Mouse (Mus musculus): Measurements from ENCODE around the gene Igfbp2. TPM values are rescaled to one million over a fixed set of nuclear protein-coding genes. Genes with fewer than 3 reads are reported as not detected.

The Igfbp2 gene
- polyA plus RNA-seq, 1 experiment from 2014 or later: 290 TPM

DNA sequence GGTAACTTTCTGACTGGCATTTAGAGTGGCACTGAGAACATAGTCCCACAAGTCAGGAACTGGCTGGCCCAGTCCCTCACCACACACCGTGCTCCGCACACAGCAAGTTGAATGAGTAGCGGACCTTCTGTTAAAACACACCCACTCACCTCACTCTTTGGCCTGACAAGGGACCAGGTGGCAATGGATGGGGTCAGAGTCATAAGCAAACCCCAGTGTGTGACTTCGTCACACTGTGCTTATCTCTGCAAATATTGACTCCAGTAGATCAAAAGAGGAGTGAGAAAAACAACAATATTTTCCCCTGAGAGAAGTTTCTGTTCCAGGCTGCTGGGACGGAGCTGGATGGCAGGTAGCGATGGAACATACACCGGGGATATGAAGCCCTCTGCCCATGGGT, 15.0 kb upstream of the Igfbp2 start:
- ATAC-seq (ENCODE audit: insufficient number of reproducible peaks, low FRiP score, low TSS enrichment, low read depth): no peak
- no peak overlapping the region for H3K9ac ChIP-seq (ENCODE audit: low read length)
- peaks cover 14% of the 10 kb centered on the region for H3K4me1 ChIP-seq (ENCODE audit: control insufficient read depth, insufficient read depth, low read length)
- H3K27ac ChIP-seq (replicated peaks; ENCODE audit: low read depth, low read length): no peak overlapping the region
- WGBS: 95% methylated on average over 7 of the region's 7 CpGs
- no peak for DNase-seq (ENCODE audit: low spot score)
- no peak overlapping the region for H3K4me3 ChIP-seq (ENCODE audit: low read depth, low read length)
- no peaks in the 10 kb centered on the region for H3K27me3 ChIP-seq (ENCODE audit: control insufficient read depth, insufficient read depth, low read length)
- no peaks in the 10 kb centered on the region for H3K36me3 ChIP-seq (ENCODE audit: control insufficient read depth, insufficient read depth, low read length)
- no peak overlapping the region for H3K4me2 ChIP-seq (ENCODE audit: low read depth, severe bottlenecking)
- H3K9me3 ChIP-seq (ENCODE audit: control insufficient read depth, low read length): no peaks in the 10 kb centered on the region

DNA sequence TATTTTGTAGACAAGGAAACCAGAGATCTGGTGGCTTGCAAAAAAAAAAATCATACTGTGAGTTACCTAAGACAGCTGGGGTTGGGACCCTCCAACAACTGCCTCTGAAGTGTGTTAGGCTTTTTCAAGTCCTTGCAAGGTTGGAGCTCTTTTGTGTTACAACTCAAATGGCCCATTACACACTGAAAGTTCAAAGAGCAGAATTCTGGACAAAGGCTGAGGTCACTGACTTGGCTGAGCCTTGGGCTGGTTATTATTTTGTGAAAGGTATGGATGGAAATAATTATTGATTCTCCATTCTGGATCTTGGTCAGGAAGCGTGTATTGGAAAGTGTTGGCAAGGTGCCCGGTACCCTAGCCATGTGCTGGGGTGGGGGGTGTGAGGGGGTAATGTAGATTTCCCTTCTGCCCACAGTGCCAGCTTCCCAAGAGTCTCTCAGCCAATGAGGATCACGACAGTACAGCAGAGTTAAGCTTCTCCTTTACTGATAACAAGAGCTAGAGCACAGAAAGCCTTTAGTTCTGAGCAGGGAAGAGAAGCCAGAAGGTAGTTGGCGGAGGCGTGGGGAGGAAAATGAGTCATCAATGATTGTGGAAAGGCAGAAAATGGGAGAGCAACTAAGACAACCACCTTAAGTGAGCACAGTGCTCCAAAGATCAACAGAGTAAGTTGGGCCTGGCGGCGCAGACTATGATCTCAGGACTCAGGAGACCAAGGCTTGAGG, 14.2 kb upstream of the Igfbp2 start:
- no peak overlapping the region for H3K27ac ChIP-seq (replicated peaks; ENCODE audit: low read depth, low read length)
- no peak overlapping the region for H3K4me3 ChIP-seq (ENCODE audit: low read depth, low read length)
- ATAC-seq (ENCODE audit: insufficient number of reproducible peaks, low FRiP score, low TSS enrichment, low read depth) (no peak), DNase-seq (ENCODE audit: low spot score) (no peak)
- 93% methylated on average over 7 of the region's 7 CpGs for WGBS
- no peaks in the 10 kb centered on the region for H3K36me3 ChIP-seq (ENCODE audit: control insufficient read depth, insufficient read depth, low read length)
- H3K27me3 ChIP-seq (ENCODE audit: control insufficient read depth, insufficient read depth, low read length): no peaks in the 10 kb centered on the region
- H3K9ac ChIP-seq (ENCODE audit: low read length): no peak overlapping the region
- H3K4me2 ChIP-seq (ENCODE audit: low read depth, severe bottlenecking): no peak overlapping the region
- no peaks in the 10 kb centered on the region for H3K9me3 ChIP-seq (ENCODE audit: control insufficient read depth, low read length)
- H3K4me1 ChIP-seq (ENCODE audit: control insufficient read depth, insufficient read depth, low read length): peaks cover 14% of the 10 kb centered on the region

DNA sequence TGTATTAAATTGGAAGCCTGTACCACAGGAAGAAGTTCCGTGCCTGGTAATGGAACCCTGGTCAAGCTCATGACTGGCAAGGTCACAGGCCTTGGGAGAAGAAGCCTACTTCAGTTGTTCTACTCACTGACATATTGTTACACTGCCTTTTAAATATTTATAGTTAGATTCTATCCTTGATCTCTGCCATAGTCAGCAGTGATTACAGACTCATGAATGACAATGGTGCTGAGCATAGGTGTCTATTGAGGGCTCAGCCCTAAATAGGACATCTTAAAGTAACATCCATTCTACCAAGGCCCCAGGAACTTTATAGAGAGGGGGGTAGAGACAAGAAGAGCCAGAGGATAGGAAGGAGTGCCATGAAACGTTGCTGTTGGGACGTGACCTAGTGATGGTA, 13.2 kb upstream of the Igfbp2 start:
- H3K9ac ChIP-seq (ENCODE audit: low read length): no peak overlapping the region
- no peak overlapping the region for H3K4me3 ChIP-seq (ENCODE audit: low read depth, low read length)
- DNase-seq (ENCODE audit: low spot score): no peak
- ATAC-seq (ENCODE audit: insufficient number of reproducible peaks, low FRiP score, low TSS enrichment, low read depth): no peak
- H3K27ac ChIP-seq (replicated peaks; ENCODE audit: low read depth, low read length): no peak overlapping the region
- peaks cover 7% of the 10 kb centered on the region for H3K4me1 ChIP-seq (ENCODE audit: control insufficient read depth, insufficient read depth, low read length)
- no peaks in the 10 kb centered on the region for H3K36me3 ChIP-seq (ENCODE audit: control insufficient read depth, insufficient read depth, low read length)
- H3K9me3 ChIP-seq (ENCODE audit: control insufficient read depth, low read length): no peaks in the 10 kb centered on the region
- H3K4me2 ChIP-seq (ENCODE audit: low read depth, severe bottlenecking): no peak overlapping the region
- no peaks in the 10 kb centered on the region for H3K27me3 ChIP-seq (ENCODE audit: control insufficient read depth, insufficient read depth, low read length)
- 93% methylated on average over 3 of the region's 3 CpGs for WGBS

DNA sequence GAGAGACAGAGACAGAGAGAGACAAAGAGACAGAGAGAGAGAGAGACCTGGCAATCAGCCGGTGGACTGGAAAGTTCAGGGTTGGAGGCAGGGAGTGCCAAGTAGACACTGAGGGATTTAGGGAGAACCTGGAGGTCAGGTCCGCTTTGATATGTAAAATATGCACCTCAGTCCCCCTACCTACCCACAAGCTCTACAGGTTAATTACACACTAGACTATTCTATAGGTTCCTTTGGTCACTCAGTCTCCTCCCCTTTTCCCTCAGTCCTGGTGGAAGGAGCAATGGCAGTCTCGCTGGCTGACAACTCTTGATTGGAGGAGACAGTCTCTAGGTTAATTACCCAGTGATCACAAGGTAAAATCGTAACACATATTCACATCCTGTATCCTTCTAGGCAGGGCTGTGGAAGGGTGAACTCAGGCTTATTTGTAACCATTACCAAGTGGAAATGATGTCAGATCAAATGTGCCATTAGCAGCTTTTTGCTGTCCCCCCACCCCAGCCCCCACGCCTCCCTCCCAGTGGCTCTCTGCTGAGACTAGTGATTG, 11.1 kb upstream of the Igfbp2 start:
- Histone ChIP-seq H3K36me3 (ENCODE audit: control insufficient read depth, insufficient read depth, low read length) (no peaks in the 10 kb centered on the region), H3K4me3 (ENCODE audit: low read depth, low read length) (no peak overlapping the region), H3K27me3 (ENCODE audit: control insufficient read depth, insufficient read depth, low read length) (no peaks in the 10 kb centered on the region), H3K9me3 (ENCODE audit: control insufficient read depth, low read length) (no peaks in the 10 kb centered on the region), H3K4me2 (ENCODE audit: low read depth, severe bottlenecking) (no peak overlapping the region), H3K9ac (ENCODE audit: low read length) (no peak overlapping the region), H3K4me1 (ENCODE audit: control insufficient read depth, insufficient read depth, low read length) (peaks cover 4% of the 10 kb centered on the region; the same call in 1 of the 2 replicates), H3K27ac (replicated peaks; ENCODE audit: low read depth, low read length) (no peak overlapping the region)
- no peak for DNase-seq (ENCODE audit: low spot score)
- no peak for ATAC-seq (ENCODE audit: insufficient number of reproducible peaks, low FRiP score, low TSS enrichment, low read depth)
- WGBS: 47% methylated on average over 5 of the region's 5 CpGs

DNA sequence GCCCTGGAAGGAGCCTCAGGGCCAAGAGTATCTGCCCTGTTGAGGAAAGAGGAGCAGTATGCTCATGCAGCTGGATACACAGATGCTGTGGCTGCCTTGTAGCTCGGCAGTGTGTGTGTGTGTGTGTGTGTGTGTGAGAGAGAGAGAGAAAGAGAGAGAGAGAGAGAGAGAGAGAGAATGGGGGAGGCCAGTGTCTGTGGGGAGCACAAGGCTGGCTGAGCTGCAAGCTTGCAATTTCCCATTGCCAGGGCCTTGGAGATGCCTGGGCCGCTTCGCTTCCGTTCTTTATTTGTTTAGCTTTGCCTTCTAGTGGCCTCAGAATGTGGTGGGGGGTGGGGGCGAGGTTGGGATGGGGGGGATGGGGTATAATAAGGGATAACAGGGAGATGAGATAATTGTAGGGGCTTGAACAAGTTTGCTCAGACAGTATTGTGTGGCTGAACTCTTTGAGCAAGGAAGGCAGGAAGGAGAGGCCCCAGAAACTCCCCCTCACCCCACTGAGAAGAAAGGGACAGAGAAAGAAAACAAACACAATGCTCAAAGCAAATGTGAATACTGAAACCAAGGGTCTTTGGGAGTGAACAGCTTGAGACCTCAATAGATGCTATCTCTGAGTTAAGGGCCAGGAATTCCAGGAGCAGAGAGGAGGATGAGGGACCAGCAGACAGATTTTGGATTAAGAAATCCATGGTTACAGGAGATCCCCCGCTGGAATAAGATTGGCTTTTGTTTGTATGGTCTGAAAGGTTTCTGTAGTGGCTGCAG, 10.5 kb upstream of the Igfbp2 start:
- Histone ChIP-seq H3K4me1 (ENCODE audit: control insufficient read depth, insufficient read depth, low read length) (peaks cover 4% of the 10 kb centered on the region; the same call in 1 of the 2 replicates), H3K27me3 (ENCODE audit: control insufficient read depth, insufficient read depth, low read length) (no peaks in the 10 kb centered on the region), H3K36me3 (ENCODE audit: control insufficient read depth, insufficient read depth, low read length) (no peaks in the 10 kb centered on the region), H3K9ac (ENCODE audit: low read length) (no peak overlapping the region), H3K27ac (replicated peaks; ENCODE audit: low read depth, low read length) (no peak overlapping the region), H3K4me2 (ENCODE audit: low read depth, severe bottlenecking) (no peak overlapping the region), H3K4me3 (ENCODE audit: low read depth, low read length) (no peak overlapping the region), H3K9me3 (ENCODE audit: control insufficient read depth, low read length) (no peaks in the 10 kb centered on the region)
- DNase-seq (ENCODE audit: low spot score) (no peak), ATAC-seq (ENCODE audit: insufficient number of reproducible peaks, low FRiP score, low TSS enrichment, low read depth) (no peak)
- WGBS: 13% methylated on average over 6 of the region's 6 CpGs

DNA sequence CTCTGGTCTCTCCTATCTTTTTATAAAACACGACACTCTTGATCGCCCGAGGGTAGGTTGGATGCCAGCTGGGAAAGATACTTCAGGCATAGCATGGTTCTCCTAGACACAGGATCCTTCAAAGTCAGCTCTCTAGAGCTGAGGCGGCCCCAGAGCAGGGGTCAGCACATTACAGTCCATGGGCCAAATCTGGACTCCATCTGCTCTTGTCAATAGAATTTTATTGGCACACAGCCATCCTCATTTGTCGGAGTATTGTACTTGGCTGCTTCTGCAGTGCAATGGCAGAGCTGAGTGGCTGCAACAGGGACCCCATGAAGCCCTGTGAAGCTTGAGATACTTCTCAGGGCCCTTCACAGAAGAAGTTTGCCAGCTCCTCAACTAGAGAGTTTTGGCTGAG, 9.1 kb upstream of the Igfbp2 start:
- Histone ChIP-seq H3K4me3 (ENCODE audit: low read depth, low read length) (no peak overlapping the region), H3K36me3 (ENCODE audit: control insufficient read depth, insufficient read depth, low read length) (no peaks in the 10 kb centered on the region), H3K27me3 (ENCODE audit: control insufficient read depth, insufficient read depth, low read length) (no peaks in the 10 kb centered on the region), H3K9me3 (ENCODE audit: control insufficient read depth, low read length) (no peaks in the 10 kb centered on the region), H3K9ac (ENCODE audit: low read length) (no peak overlapping the region), H3K4me2 (ENCODE audit: low read depth, severe bottlenecking) (no peak overlapping the region), H3K27ac (replicated peaks; ENCODE audit: low read depth, low read length) (no peak overlapping the region), H3K4me1 (ENCODE audit: control insufficient read depth, insufficient read depth, low read length) (peaks cover 4% of the 10 kb centered on the region; the same call in 1 of the 2 replicates)
- ATAC-seq (ENCODE audit: insufficient number of reproducible peaks, low FRiP score, low TSS enrichment, low read depth) (no peak), DNase-seq (ENCODE audit: low spot score) (no peak)
- 66% methylated on average over 5 of the region's 5 CpGs for WGBS

DNA sequence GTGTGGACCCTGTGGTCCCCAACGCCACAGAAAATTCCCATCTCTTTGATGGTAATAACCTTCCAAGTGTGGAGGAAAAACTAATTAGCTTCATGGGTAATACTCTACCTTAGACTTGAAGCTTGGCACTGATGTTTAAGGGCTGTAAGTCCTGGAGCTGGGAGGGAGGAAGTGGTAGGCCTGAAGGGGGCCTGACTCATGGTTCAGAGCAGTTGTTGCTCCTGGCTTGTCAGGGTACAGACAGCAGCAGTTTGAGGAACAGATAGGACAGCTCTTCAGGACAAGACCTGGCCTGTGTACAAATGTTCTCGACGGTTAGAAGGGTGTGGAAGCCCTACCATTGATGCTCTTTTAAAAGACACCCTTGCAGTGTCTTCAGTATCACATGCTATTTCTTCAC, 8.7 kb upstream of the Igfbp2 start:
- H3K36me3 ChIP-seq (ENCODE audit: control insufficient read depth, insufficient read depth, low read length): no peaks in the 10 kb centered on the region
- H3K27ac ChIP-seq (replicated peaks; ENCODE audit: low read depth, low read length): no peak overlapping the region
- 84% methylated on average over 3 of the region's 3 CpGs for WGBS
- no peak for DNase-seq (ENCODE audit: low spot score)
- no peak overlapping the region for H3K4me3 ChIP-seq (ENCODE audit: low read depth, low read length)
- no peaks in the 10 kb centered on the region for H3K9me3 ChIP-seq (ENCODE audit: control insufficient read depth, low read length)
- no peak overlapping the region for H3K9ac ChIP-seq (ENCODE audit: low read length)
- no peak overlapping the region for H3K4me2 ChIP-seq (ENCODE audit: low read depth, severe bottlenecking)
- H3K4me1 ChIP-seq (ENCODE audit: control insufficient read depth, insufficient read depth, low read length): peaks cover 4% of the 10 kb centered on the region; the same call in 1 of the 2 replicates
- no peak for ATAC-seq (ENCODE audit: insufficient number of reproducible peaks, low FRiP score, low TSS enrichment, low read depth)
- H3K27me3 ChIP-seq (ENCODE audit: control insufficient read depth, insufficient read depth, low read length): no peaks in the 10 kb centered on the region

DNA sequence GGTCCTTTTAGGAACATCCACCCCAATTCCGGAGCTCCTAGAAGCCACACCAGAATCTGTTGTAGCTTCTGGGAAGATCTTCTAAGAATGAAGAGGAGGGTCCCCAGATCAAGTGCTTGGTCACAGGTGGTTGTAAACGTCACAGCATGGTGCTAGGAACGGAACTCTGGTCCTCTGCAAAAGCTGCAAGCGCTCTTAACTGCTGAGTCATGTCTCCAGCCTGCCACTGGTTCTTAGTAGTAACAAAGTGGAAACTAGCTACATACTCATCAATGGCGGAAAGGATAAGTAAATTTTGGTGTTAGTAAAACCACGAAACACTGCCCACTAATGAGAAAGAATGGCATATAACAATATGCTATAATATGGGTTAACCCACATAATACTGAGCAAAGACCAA, 4.3 kb upstream of the Igfbp2 start:
- H3K9ac ChIP-seq (ENCODE audit: low read length): no peak overlapping the region
- 86% methylated on average over 6 of the region's 6 CpGs for WGBS
- no peaks in the 10 kb centered on the region for H3K9me3 ChIP-seq (ENCODE audit: control insufficient read depth, low read length)
- H3K4me3 ChIP-seq (ENCODE audit: low read depth, low read length): no peak overlapping the region
- H3K36me3 ChIP-seq (ENCODE audit: control insufficient read depth, insufficient read depth, low read length): no peaks in the 10 kb centered on the region
- ATAC-seq (ENCODE audit: insufficient number of reproducible peaks, low FRiP score, low TSS enrichment, low read depth): no peak
- DNase-seq (ENCODE audit: low spot score): no peak
- no peaks in the 10 kb centered on the region for H3K27me3 ChIP-seq (ENCODE audit: control insufficient read depth, insufficient read depth, low read length)
- H3K4me2 ChIP-seq (ENCODE audit: low read depth, severe bottlenecking): no peak overlapping the region
- no peak overlapping the region for H3K27ac ChIP-seq (replicated peaks; ENCODE audit: low read depth, low read length)
- H3K4me1 ChIP-seq (ENCODE audit: control insufficient read depth, insufficient read depth, low read length): no peaks in the 10 kb centered on the region

Measured in limb, embryonic 11.5 days (tissue).